Mouse (Mus musculus) left cerebral cortex, adult 11 months (tissue): ENCODE results near the gene Ctsg.
"Not testable (repeated sequence)": the region's sequence is repeated elsewhere in the genome, so short reads cannot be mapped to it uniquely, and the experiment has no call there.

Experiments
- DNase-seq: peaks from one replicate; pipeline ENCODE4 v3.0.0; 2022; ENCODE audit warnings: low spot score

The Ctsg gene

GRCm38 (mm10) chr14:56102386-56102785 lies at the start of gene Ctsg:
Gene Ctsg (minus strand): TSS chr14:56102574.
- DNase-seq, result no peak

DNA sequence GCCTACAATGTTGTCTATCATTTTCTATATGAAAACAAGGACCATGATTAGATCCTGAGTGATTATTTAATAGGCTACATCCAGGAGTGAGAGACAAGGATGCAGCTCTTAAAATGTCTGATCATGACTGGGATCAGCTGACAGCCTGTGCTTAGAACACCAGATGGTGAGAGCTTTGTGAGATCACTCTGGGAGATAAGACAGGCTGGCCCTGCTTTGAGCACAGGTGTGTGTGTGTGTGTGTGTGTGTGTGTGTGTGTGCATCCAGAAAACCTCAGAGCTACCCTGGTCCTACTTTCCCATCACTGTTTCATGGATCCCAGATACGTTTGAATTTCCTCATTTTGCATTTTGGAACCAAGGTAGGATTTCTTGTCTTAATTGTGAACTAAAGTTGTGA lies 31.3 kb upstream of the Ctsg start:
- not testable (repeated sequence) for DNase-seq

DNA sequence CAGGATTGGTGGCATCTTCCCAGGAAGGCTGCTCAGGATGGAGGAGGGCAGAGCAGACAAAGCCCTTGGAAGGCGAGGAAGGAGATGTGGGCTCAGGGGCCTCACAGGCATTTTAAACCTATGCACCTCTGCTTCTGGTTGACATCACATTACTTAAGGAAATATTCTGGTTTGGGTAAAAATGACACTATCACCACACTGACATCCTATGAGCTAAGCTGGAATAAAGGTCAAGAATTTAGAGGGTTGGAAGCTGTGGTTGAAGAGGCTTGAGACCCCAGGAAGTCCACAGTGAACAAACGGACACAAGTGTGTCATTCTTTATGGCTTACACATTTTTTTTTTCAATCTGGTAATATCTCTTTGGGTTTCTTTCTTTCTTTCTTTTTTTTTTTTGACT lies 30.1 kb upstream of the Ctsg start, which contains the start of gene Gzmd:
TSS of gene Gzmd (minus strand) at position 101 of the 400 bp plus-strand sequence.
- not testable (repeated sequence) for DNase-seq

GRCm38 (mm10) chr14:56128341-56128740 lies 26.0 kb upstream of the Ctsg start:
- DNase-seq, result no peak

GRCm38 (mm10) chr14:56123516-56123915 lies 21.1 kb upstream of the Ctsg start:
- no peak for DNase-seq

DNA sequence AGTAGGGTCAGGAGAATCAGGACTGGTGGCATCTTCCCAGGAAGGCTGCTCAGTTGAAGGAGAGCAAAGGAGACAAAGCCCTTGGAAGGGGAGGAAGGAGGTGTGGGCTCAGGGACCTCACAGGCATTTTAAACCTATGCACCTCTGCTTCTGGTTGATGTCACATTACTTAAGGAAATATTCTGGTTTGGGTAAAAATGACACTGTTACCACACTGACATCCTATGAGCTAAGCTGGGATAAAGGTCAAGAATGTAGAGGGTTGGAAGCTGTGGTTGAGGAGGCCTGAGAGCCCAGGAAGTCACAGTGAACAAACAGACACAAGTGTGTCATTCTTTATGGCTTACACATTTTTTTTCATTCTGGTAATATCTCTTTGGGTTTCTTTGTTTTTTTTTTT lies 18.2 kb upstream of the Ctsg start, which contains the start of gene Gzme:
TSS of gene Gzme (minus strand) at position 101 of the 400 bp plus-strand sequence.
- no peak for DNase-seq

DNA sequence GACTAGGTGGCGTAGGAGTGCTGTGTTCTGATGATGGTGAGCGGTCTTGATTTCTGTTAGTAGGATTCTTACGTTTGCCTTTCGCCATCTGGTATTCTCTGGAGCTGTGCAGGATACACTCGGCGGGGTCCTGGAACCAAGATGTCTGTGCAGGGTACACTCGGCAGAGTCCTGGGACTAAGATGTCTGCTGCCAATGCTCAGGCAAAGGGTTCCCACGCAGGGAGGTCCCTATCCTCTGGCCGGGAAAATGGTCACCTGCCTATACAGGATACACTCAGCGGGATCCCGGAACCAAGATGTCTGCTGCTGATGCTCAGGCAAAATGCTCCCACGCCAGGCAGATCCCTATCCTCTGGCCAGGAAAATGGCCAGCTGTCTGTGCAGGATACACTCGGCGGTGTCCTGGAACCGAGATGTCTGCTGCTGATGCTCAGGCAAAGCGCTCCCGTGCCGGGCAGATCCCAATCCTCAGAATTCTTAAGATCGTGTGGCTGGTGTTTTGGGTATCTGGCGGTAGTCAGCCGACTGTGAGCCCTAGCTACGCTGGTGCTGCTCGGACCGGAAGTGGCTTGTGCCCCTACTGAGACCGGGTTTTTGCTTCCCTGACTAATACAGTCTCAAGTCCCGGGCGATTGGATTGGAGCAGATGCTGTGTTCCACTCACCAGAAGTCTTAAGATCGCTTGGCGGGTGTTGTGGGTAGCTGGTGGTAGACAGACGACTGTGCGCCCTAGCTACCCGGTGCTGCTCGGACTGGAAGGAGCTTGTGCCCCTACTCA lies 13.3 kb upstream of the Ctsg start:
- DNase-seq, result not testable (repeated sequence)

GRCm38 (mm10) chr14:56105447-56106180 lies 3.2 kb upstream of the Ctsg start:
- no peak for DNase-seq

GRCm38 (mm10) chr14:56105016-56105415 lies 2.6 kb upstream of the Ctsg start:
- DNase-seq, result no peak

DNA sequence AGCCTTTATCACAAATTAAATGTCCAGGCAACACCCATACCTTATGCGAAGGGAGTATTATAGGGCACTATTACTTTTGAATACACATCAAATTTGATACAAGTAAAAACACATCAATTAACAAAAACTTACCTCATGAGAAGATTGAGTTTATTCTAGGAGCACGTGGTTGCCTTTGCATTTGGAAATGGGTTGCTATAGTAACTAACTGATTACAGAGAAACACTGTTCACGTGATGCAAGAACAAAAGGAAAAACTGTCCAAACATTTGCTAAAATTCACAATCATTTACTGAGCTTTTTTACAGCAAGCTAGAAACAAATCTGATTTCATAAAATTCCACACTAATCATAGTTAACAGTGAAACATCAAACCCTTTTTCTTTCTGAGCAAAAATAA lies 1.1 kb upstream of the Ctsg start:
- DNase-seq, result no peak

DNA sequence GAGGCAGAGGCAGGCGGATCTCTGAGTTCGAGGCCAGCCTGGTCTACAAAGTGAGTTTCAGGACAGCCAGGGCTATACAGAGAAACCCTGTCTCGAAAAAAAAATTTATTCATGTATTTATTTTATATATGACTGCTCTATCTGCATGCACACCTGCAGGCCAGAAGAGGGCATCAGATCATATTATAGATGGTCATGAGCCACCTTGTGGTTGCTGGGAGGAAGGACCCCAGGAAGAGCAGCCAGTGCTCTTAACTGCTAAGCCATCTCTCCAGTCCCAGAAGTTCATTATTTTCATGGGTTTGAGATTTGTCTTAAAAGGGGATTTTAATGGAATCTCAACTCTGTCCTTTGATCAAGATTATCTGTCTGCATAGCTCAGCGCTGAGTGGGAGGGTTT lies 3.4 kb downstream of the Ctsg start:
- no peak for DNase-seq

DNA sequence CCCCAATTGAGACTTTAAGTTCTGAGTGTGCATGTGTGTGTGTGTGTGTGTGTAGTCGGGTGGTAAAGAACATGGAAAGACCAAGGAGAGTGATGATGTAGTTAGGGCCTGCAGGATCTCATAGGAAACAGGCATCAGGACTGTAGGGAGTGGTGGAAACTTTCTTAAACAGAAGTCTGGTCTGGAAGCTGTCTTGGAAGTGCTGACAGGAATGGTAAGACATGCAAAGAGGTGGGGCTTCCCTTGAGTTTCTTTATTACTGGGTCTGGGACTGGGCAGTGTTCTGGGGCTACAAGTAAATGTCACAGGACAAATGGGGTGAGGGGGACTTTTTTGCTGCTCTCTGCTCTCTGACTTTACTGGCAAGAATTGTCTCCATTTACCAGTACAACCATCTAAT lies 4.8 kb downstream of the Ctsg start:
- DNase-seq, result no peak

DNA sequence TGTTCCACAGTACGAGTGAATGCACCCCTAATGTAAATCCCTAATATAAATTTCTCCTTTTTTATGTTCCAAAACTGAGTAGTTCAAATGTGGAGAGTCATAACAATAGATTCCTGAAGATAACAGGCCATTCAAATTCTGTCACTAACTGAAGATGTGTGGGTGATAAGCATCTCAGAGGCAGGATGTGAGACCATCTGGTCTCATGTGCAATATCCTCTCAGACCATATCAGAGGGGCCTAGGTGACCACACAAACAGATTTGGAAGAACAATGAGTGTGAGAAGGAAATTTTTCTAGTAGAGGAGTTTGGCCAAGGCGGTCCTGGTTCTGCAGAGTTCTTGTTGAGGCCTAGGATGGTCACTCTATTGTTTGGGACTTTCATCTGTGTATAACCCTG lies 9.0 kb downstream of the Ctsg start:
- DNase-seq, result no peak

- DNase-seq, result no peak
Measured at GRCm38 (mm10) chr14:56086711-56087110, 15.7 kb downstream of the Ctsg start.

DNA sequence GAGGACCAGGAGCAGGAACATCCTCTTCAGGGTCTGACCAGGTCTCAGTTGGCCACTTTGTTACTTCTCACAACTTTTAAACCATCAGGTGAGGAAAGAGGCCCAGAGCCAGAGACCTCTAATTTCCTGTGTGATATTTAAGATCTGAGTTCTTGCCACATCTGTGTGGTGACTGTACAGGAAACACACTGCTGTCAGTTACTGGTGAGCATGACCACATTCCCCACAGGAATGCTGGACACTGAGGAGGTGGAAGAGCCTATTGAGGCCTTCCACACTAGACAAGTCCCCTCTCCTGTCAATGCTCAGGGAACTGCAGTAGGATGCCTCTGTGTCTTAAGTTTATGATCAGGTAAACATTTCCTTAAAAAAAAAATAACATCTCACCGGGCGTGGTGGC lies 17.2 kb downstream of the Ctsg start, which contains the start of gene Mcpt8:
TSS of gene Mcpt8 (minus strand) at position 107 of the 400 bp plus-strand sequence.
- no peak for DNase-seq

GRCm38 (mm10) chr14:56082016-56082415 lies 20.4 kb downstream of the Ctsg start:
- DNase-seq, result no peak

GRCm38 (mm10) chr14:56062213-56062612 lies 40.2 kb downstream of the Ctsg start, which contains the start of gene Mcpt4:
Gene Mcpt4 (minus strand): TSS chr14:56062313.
- not testable (repeated sequence) for DNase-seq

DNA sequence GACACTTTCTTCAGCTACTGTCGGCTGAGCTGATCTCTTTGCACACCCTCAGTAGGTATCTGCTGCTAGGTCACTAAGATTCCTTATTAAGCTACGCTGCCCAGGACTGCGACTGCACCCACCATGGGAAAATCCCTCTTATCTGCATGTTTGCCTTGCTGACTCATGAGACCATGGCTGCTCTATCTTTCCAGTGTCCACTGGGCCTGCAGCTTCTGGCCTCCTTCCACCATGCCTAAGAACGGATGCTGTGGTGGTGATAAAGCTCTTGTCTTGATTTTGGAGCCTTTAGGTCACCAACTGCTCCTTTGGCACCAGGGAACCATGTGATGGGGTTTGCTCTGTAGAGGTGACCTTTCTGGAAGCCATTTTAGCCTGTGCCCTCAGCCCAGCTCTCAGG lies 44.7 kb downstream of the Ctsg start:
- no peak for DNase-seq

DNA sequence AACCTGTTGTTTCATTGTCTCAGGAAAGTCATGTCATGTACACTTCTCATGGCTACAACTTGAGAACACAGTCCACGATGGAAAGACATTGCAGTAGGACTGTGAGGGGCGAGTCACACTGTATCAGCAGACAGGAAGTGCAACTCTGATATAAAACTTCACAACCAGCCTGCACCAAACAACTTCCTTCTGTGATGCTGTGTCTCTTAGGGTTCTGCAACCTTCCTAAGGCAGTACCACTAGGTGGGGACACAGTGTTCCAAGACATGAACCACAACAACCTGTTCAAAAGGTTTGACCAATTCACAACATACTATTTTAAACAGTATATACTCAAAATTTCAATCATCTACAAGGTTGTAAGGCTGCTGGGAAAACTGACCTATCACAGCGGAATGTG lies 47.0 kb downstream of the Ctsg start:
- DNase-seq, result no peak
